ENCODE assay signal across 12 mouse cellular contexts in genomic region chr1:19754346-19754745, GRCm38 (mm10).
A peak's percentile ranks its signal among the peaks of the same experiment; 100 is the strongest.
DNase-seq lines count a peak whose midpoint lies in the region.
"Had no signal": no experiment of that assay in that cellular context is flagged by ENCODE, and none has a peak within 500 bp of the region (broad histone marks: within the 10 kb centered on the region; RNA-seq: fewer than 3 reads in every experiment).

No protein-coding gene starts in this region.

- peak; percentile 17 for DNase-seq in cerebellum, adult 9-10 months
- no peak for DNase-seq in cerebellum, postnatal 10 days
- DNase-seq in retina, embryonic 14.5 days (ENCODE audit: low spot score): peak; percentile 50
- no peak for DNase-seq in left cerebral cortex, adult 18-20 months (ENCODE audit: low spot score in 2 of 2)
- DNase-seq in lung, postnatal 36 days: no peak
- DNase-seq: adrenal gland, adult 2 months; adrenal gland, postnatal 10 days; adrenal gland, postnatal 25 days; cerebellum, adult 11-12 months; cerebellum, adult 9-11 months; cerebellum, postnatal 25 days; forebrain, postnatal 0 days had no signal

Comparison
In these comparisons a context has a peak if more than half of its experiments do, and no peak if none do; other contexts are left out.
1. DNase-seq: peak in cerebellum, adult 9-10 months (single experiment) and retina, embryonic 14.5 days (single experiment); none in cerebellum, postnatal 10 days (0 of 2), left cerebral cortex, adult 18-20 months (0 of 2) and lung, postnatal 36 days (single experiment).